Mouse (Mus musculus) CH12.LX (cell line): ENCODE measurements around the gene Klhl36. TPM values are rescaled to one million over a fixed set of nuclear protein-coding genes. Genes with fewer than 3 reads are reported as not detected.

Source experiments
- DNase-seq: peaks from one replicate; pipeline ENCODE4 v3.0.0-alpha.2; 2013; ENCODE audit errors: extremely low read depth
- H3K27ac ChIP-seq: 2 replicates; pipeline ENCODE4 v1.5.1; 2012; ENCODE audit warnings: low read depth, mild to moderate bottlenecking, control low read depth, moderate library complexity; ENCODE audit not compliant: insufficient read depth
- H3K27me3 ChIP-seq: replicated peaks from 2 replicates; pipeline ENCODE3; 2012; ENCODE audit warnings: inconsistent platforms
- H3K36me3 ChIP-seq, 2 experiments: replicated peaks in 1 of 2; 2 replicates each; pipeline versions ENCODE3 to v1.6.1; 2012; ENCODE audit warnings: inconsistent platforms in 1 of 2, low read length in 1 of 2, mild to moderate bottlenecking in 1 of 2, mixed read lengths in 1 of 2, moderate library complexity in 1 of 2; ENCODE audit not compliant: control insufficient read depth in 1 of 2, insufficient read depth in 1 of 2
- H3K4me1 ChIP-seq, 2 experiments: 2 replicates each; pipeline ENCODE4 v1.6.1; 2012; ENCODE audit warnings: inconsistent platforms in 1 of 2, moderate library complexity in 1 of 2; ENCODE audit not compliant: insufficient read depth in 2 of 2, control insufficient read depth in 1 of 2
- H3K4me2 ChIP-seq: 2 replicates; pipeline ENCODE4 v1.6.1; 2012; ENCODE audit warnings: low read depth, mild to moderate bottlenecking, control low read depth; ENCODE audit not compliant: poor library complexity, insufficient read depth, severe bottlenecking
- H3K4me3 ChIP-seq, 3 experiments: fragments of 150-350 bp in 1 of 3; sonication (generic) in 1 of 3; replicated peaks in 1 of 3; 2 replicates each; pipeline versions ENCODE3 to v1.5.1; 2011 to 2012; ENCODE audit warnings: low read depth in 2 of 3, low read length in 2 of 3, mild to moderate bottlenecking in 2 of 3, moderate library complexity in 2 of 3, control low read depth in 1 of 3, improper control_type of control experiment in 1 of 3, inconsistent platforms in 1 of 3, mixed read lengths in 1 of 3; ENCODE audit not compliant: poor library complexity in 1 of 3
- H3K79me2 ChIP-seq: replicated peaks from 2 replicates; pipeline ENCODE4 v1.6.1; 2012; ENCODE audit warnings: mild to moderate bottlenecking, moderate library complexity; ENCODE audit not compliant: control insufficient read depth, poor library complexity, insufficient read depth, severe bottlenecking; ENCODE audit errors: extremely low read depth
- H3K9ac ChIP-seq: 2 replicates; pipeline ENCODE4 v1.6.1; 2012; ENCODE audit warnings: low read depth, mild to moderate bottlenecking, control low read depth, moderate library complexity; ENCODE audit not compliant: insufficient read depth
- H3K9me3 ChIP-seq: replicated peaks from 2 replicates; pipeline ENCODE3; 2012; ENCODE audit warnings: low read length, inconsistent platforms, mixed read lengths
- CHD1 ChIP-seq: IDR thresholded peaks from 2 replicates; pipeline ENCODE4 v1.6.1; 2012; ENCODE audit warnings: low read depth, low read length, improper control_type of control experiment, inconsistent platforms
- ETS1 ChIP-seq: conservative IDR thresholded peaks from 2 replicates; pipeline ENCODE4 v1.6.1; 2012; ENCODE audit warnings: low read depth, mild to moderate bottlenecking, inconsistent platforms, low read length, improper control_type of control experiment, moderate library complexity
- IRF4 ChIP-seq: IDR thresholded peaks from 2 replicates; pipeline ENCODE4 v1.6.1; 2014; ENCODE audit warnings: low read depth, mild to moderate bottlenecking, inconsistent platforms, low read length, improper control_type of control experiment
- JUN ChIP-seq: IDR thresholded peaks from 2 replicates; pipeline ENCODE4 v1.6.1; 2011; ENCODE audit warnings: low read depth, mild to moderate bottlenecking, low read length, improper control_type of control experiment, moderate library complexity; ENCODE audit not compliant: insufficient read depth
- KAT2A ChIP-seq: IDR thresholded peaks from 2 replicates; pipeline ENCODE4 v1.6.1; 2012; ENCODE audit warnings: low read length, improper control_type of control experiment, inconsistent platforms; ENCODE audit not compliant: insufficient replicate concordance
- MYC ChIP-seq: IDR thresholded peaks from 2 replicates; pipeline ENCODE4 v1.6.1; 2011; ENCODE audit warnings: low read depth, mild to moderate bottlenecking, improper control_type of control experiment, low read length
- NRF1 ChIP-seq: IDR thresholded peaks from 2 replicates; pipeline ENCODE4 v1.6.1; 2014; ENCODE audit warnings: low read depth, mild to moderate bottlenecking, inconsistent platforms, low read length, improper control_type of control experiment, moderate library complexity
- UBTF ChIP-seq: IDR thresholded peaks from 2 replicates; pipeline ENCODE4 v1.6.1; 2012; ENCODE audit warnings: low read depth, mild to moderate bottlenecking, inconsistent platforms, low read length, improper control_type of control experiment, moderate library complexity
- dilution Hi-C: fragments of 300-500 bp; cut with MboI; formaldehyde crosslinking; loops from 2 replicates; pipeline ENCODE4 v1.14.3; 2020; ENCODE audit warnings: low sequenced_read_pairs; ENCODE audit not compliant: extremely low pct_unique_long_range_greater_than_20kb, extremely low pct_ligation_motif_present
- in situ Hi-C: fragments of 300-500 bp; cut with MboI; formaldehyde crosslinking; loops from 3 replicates; pipeline ENCODE4 v1.14.3; 2019; ENCODE audit warnings: low sequenced_read_pairs, low pct_ligation_motif_present, low pct_unique_long_range_greater_than_20kb, mixed read lengths
- polyA plus RNA-seq: library from polyadenylated mRNA; unstranded; fragments of >175 nt; gene quantifications from 2 replicates; pipeline ENCODE4 v1.2.1, GENCODE M21; 2012; ENCODE audit warnings: low read depth; ENCODE audit not compliant: insufficient read length
- total RNA-seq, 2 experiments: library from RNA; depleted of rRNA; stranded (reverse); fragments of 300-350 nt in 1 of 2; fragments of >200 nt in 1 of 2; gene quantifications; 2 replicates each; pipeline ENCODE4 v1.2.3; 2012 to 2014

The Klhl36 gene
- total and polyA plus RNA-seq, 3 experiments: 3.0 to 7.9 (median 3.1) TPM

GRCm38 (mm10) chr8:119881301-119881700, 19.2 kb downstream of the Klhl36 start:
- no peak for DNase-seq
- H3K79me2 ChIP-seq: no peaks in the 10 kb centered on the region
- H3K36me3 ChIP-seq: peaks cover 0 to 3% of the 10 kb centered on the region in 2 experiments
- in situ Hi-C loops: no loop called here
- H3K4me2 ChIP-seq: no peak overlapping the region
- no peak overlapping the region for H3K9ac ChIP-seq
- TF ChIP-seq NRF1: no peak
- no peak for TF ChIP-seq IRF4
- no peak for TF ChIP-seq MYC
- TF ChIP-seq KAT2A: no peak
- TF ChIP-seq JUN: no peak
- TF ChIP-seq, all 38 proteins: peak for 0
- dilution Hi-C loops: no loop called here
- H3K4me1 ChIP-seq: no peaks in the 10 kb centered on the region
- no peak overlapping the region for H3K4me3 ChIP-seq
- H3K27me3 ChIP-seq: no peaks in the 10 kb centered on the region
- H3K27ac ChIP-seq: no peak overlapping the region
- no peaks in the 10 kb centered on the region for H3K9me3 ChIP-seq

GRCm38 (mm10) chr8:119881917-119882316, 19.9 kb downstream of the Klhl36 start:
- Histone ChIP-seq H3K9me3 (no peaks in the 10 kb centered on the region), H3K79me2 (no peaks in the 10 kb centered on the region), H3K4me1 (no peaks in the 10 kb centered on the region), H3K9ac (no peak overlapping the region), H3K27ac (no peak overlapping the region), H3K27me3 (no peaks in the 10 kb centered on the region), H3K4me2 (no peak overlapping the region), H3K36me3 (no peaks in the 10 kb centered on the region), H3K4me3 (no peak overlapping the region)
- no peak for DNase-seq
- in situ Hi-C loops: no loop called here
- TF ChIP-seq CHD1: no peak
- no peak for TF ChIP-seq UBTF
- no peak for TF ChIP-seq ETS1
- dilution Hi-C loops: no loop called here

- Histone ChIP-seq H3K4me1 (no peaks in the 10 kb centered on the region), H3K4me2 (no peak overlapping the region), H3K27me3 (no peaks in the 10 kb centered on the region), H3K79me2 (no peaks in the 10 kb centered on the region), H3K36me3 (no peaks in the 10 kb centered on the region), H3K9me3 (no peaks in the 10 kb centered on the region), H3K27ac (no peak overlapping the region), H3K4me3 (no peak overlapping the region), H3K9ac (no peak overlapping the region)
- dilution Hi-C loops (no loop called here), in situ Hi-C loops (no loop called here)
- no peak for DNase-seq
- TF ChIP-seq CHD1: no peak
Observed at GRCm38 (mm10) chr8:119883281-119883680, 21.2 kb downstream of the Klhl36 start.
